Mouse (Mus musculus) bone marrow, adult 2 months (tissue): ENCODE measurements around the gene Nup35. TPM values are rescaled to one million over a fixed set of nuclear protein-coding genes. Genes with fewer than 3 reads are reported as not detected.

Source experiments
- H3K27ac ChIP-seq: fragments of 200-500 bp; 2 replicates; pipeline ENCODE4 v1.5.1; 2012; ENCODE audit warnings: low read depth, mild to moderate bottlenecking, control low read depth, inconsistent platforms, low read length; ENCODE audit not compliant: control insufficient read depth, poor library complexity, insufficient read depth
- H3K4me1 ChIP-seq: fragments of 200-500 bp; 2 replicates; pipeline ENCODE4 v1.6.1; 2011; ENCODE audit warnings: low read length; ENCODE audit not compliant: control insufficient read depth, insufficient read depth
- H3K4me3 ChIP-seq: fragments of 200-500 bp; replicated peaks from 2 replicates; pipeline ENCODE3; 2011; ENCODE audit warnings: mild to moderate bottlenecking, low read depth, low read length, control low read depth; ENCODE audit not compliant: control insufficient read depth
- CTCF ChIP-seq: fragments of 200-500 bp; IDR thresholded peaks from 2 replicates; pipeline ENCODE4 v1.5.1; 2011; ENCODE audit warnings: low read length, control low read depth; ENCODE audit not compliant: control insufficient read depth, insufficient read depth
- POLR2A ChIP-seq: fragments of 200-500 bp; IDR thresholded peaks from 2 replicates; pipeline ENCODE4 v1.6.1; 2011; ENCODE audit warnings: low read depth, mild to moderate bottlenecking, control low read depth, low read length, borderline replicate concordance; ENCODE audit not compliant: control insufficient read depth
- WGBS: fragments of 180-500 bp; shearing (Covaris S2); methylation state at CpG from one replicate; pipeline ENCODE4 v1.1.7; 2018; 5-methylcytosine and 5-hydroxymethylcytosine counted together
- polyA plus RNA-seq: library from polyadenylated mRNA; stranded (reverse); fragments of >200 nt; gene quantifications from 2 replicates; pipeline ENCODE4 v1.2.4, GENCODE M21; 2011; ENCODE audit warnings: low replicate concordance; ENCODE audit not compliant: missing spikeins, insufficient read depth, insufficient read length

The Nup35 gene
- polyA plus RNA-seq, 1 experiment: 16.8 TPM

- TF ChIP-seq POLR2A (no peak), CTCF (no peak)
- Histone ChIP-seq H3K4me3 (no peak overlapping the region), H3K4me1 (no peaks in the 10 kb centered on the region), H3K27ac (no peak overlapping the region)
- WGBS: 68% methylated on average over 1 of the region's 1 CpGs
Measured at GRCm38 (mm10) chr2:80707429-80707828, 90.4 kb downstream of the Nup35 start.

Other genes with a start within 250 kb of the Nup35 start
- 0.62 TPM in 1 of 2 replicates, not detected in the other for gene Frzb, start 169.6 kb upstream of the Nup35 start, polyA plus RNA-seq
- gene Nckap1, start 35.9 kb upstream of the Nup35 start, polyA plus RNA-seq: 10.6 and 13.3 TPM in 2 replicates
- 3.2 and 3.7 TPM in 2 replicates for gene Dusp19, start 191 bp upstream of the Nup35 start, polyA plus RNA-seq